Mouse (Mus musculus) kidney, adult 9 months (tissue): ENCODE measurements around the gene Ttc39b.

Experiments used
- DNase-seq: peaks from one replicate; pipeline ENCODE4 v3.0.0; 2022

The Ttc39b gene

DNA sequence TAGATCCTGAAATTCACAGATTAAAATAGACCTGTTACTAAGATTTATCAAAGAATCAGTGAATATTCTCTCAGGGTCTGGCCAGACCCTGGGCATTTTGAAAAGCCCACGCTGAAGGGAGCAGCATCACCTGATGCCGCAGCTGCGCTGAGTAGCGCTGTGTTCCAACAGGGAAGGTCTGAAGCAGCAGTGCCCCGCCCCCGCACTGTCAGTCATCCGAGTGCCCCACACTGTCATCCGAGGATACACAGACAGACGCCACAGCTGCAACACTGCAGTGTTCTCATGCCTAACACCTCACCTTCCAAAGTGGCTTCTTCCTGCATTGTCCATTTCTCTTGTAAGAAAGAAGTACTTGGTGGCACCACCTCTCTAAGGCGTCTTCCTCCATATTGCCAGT is 96.0 kb downstream of the Ttc39b start:
- DNase-seq: no peak

DNA sequence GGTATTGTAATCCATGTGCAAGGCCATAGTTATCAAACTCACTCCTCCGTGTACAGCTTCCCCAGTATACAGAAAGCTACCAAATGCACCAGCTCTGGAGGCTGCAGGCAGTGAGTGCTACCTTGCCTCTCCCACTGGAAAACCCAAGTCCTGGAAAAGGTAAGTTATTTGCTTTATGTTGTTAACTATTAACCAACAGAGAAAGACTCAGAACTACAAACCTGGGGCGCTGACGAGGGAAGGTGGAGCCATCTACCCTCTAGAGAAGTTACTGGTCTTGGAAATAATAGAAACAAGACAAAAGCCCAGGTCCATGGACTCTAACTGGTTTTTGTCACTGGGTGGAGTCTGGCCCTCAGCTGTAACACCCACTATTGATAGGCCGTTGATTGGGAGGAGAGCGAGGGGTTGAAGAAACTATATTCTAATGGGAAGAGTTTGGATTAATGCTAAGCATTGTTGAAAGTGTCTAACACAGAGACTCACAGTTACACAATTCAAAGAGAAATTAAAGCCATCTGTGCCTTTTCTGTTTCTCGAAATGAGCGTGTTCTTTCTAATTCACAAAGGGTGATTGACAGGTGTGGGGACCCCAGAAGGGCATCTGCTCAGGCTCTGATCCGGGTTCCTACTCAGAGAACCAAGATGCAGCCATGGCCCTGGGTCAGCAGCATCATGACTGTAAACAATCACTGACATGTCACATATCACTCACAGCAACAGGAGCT is 98.3 kb downstream of the Ttc39b start:
- peak; percentile 38 for DNase-seq

DNA sequence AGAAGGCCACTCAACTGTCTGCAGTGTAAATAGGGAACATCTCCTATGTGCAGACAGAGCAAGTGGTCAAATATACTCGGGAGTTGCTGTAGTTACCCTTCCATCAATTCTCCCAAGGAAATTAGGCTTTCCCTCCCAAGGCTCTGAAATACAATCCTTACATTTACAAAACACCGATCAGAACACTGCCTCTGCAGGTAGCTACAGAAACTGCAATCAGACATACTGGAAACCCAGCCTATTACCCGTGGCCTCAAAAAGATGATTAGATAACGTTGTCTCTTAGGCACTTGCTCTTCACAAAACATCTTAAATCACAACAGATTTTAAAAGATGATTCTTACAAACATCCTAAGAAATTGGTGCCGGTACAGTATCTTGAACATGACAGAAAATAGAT is 99.8 kb downstream of the Ttc39b start:
- peak; percentile 16 for DNase-seq

DNA sequence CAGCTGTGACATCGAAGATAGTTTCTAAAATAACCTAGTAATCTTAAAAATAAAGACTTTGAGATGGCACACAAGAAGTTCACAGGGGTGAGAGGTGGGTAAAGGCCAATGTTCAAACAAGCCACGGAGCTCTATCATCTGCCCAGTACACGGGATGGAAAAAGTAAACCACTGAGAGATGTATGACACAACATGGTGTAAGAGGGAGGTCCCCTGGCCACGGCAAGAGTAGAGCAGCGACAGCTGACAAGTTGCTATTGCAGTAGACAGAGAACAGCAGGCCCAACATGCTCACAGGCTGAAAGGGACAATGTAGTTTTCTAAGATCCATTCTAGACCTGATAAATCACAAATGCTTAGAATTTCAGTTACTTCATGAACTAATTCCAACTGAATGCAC is 100.9 kb downstream of the Ttc39b start:
- no peak for DNase-seq

DNA sequence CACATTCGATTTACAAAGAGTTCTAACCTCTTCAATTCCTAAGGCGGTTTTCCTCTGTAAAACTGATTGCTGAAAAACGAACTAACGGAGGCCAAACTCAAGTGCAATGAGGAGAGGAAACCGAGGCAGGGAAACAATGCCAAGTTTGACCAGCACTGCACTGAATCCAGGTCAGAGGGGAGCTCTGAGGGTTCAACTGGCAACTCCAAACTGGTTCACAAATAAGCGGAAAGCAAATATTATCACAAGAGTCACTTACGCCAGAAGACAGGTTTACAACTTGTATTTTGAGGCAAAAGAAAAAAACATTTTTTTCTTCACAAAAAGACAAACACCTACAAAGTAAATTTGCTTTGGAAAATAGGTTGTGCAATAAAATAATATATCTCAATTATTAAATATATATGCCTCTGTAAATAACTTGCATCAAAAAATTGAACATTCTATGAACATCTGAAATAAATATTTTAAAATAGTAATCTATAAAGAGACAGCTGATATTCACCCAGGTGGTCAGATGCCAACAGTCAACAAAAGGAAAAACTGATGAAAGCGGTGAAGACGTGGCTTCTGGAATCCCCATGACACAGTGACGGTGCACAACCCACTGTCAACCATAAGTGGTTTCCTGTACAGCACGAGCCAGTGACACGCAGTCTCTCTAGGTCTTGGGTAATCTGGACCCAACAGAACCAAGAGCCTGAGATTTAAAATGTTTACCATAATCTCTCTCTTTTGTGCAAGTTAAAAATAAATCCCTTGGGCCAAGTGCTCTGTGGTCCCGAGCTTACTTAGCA is 103.1 kb downstream of the Ttc39b start:
- DNase-seq: no peak

DNA sequence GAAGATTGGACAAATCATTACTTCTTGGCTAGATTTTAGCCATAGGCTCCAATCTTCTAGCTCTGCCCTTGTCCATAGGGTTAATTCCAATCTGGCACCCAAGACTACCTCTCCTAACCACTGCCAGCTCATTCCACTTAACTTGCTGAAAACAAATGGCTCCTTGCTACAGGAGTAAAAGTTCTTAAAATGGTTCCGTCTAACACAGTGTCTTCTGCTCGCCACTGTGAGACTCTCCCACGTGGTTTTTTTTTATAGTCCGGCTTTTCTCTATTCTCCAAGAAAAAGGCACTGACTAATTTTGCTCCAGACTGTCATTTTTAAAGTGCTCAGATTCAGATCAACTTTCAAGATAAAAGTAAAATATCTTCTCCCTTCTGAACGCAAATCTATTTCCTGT is 104.8 kb downstream of the Ttc39b start:
- DNase-seq: no peak

DNA sequence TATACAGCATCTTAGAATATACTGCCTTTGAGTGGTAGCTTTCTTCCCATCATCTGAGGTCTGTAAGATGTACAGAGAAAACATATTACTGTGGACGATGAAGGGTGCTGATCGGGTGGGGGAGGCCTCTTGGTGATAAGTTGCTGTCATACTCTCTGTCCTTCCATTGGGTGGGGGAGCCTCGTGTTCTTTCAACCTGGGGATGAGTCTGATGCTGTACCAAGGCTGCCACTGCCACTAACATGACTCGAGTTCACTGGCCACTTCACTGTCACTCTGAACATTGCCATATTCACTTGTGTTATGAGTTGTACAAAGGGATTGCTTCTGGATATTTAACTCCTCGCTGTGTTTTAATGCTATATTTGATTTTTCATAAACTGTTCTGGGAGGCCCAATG is 106.9 kb downstream of the Ttc39b start:
- no peak for DNase-seq

DNA sequence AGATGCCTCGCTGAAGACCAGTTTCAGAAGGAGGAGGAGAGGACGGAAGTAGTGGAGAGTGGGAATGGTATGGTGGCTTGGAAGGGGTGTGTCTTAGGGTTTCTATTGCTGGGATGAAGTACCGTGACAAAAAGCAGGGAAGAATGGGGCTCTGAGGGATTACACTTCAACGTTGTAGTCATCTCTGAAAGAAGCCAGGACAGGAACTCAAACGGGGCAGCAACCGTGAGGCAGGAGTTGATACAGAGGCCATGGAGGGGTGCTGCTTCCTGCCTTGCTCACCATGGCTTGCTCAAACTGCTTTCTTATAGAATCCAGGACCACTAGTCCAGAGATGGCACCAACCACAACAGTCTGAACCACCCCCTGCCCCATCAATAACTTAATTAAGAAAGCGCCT is 107.7 kb downstream of the Ttc39b start:
- no peak for DNase-seq

DNA sequence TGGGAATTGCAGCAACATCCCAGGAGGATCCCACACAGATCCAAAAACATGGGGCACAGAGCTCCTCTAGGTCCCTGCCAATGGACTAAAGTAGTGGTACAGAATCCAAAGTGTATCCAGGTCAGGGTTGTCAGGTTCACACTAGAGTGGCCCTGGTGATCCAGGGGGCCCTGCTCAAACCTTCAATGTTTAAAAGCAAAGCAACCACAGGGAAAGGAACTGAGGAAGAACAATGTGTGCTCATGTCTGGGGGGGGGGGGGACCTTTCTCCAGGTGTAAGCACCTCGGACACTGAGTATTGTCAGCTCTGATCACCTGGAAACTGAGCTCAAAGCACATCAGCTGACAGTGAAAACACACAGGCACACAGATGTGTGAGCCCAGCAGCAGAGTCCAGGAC is 108.3 kb downstream of the Ttc39b start:
- no peak for DNase-seq

DNA sequence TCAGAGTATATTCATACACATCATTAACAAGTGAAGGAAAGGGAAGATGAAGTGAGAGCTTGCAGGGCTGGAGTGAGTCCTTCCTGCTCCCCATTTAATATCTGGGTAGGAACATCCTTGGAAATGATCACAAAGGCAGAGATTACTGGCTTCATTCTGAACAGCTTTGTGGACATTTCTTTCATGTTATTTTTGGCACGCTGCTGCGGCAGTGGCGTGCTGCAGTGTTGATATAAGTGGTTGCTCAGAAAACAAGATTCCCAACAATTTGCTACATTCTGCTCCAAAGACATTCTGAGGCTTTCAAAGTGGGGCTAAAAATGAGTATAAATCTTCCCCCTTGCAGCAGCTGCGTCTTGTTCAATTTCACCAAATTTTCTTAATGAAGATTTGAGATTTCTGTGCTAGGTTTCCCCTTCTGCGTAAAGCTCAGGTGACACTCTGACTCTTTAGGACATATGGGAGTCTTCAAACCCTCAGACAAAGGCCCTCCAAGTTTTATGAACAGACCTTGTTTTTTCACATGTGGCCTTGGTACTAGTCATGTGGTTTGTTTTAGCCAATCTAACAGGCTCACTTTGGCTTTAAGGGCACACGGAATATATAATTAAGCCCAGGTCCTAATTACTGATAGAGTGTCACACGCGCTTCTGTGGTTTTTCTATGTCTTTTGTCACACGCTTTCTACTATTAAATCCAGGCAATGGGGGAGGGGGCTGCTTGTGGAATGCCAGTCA is 109.1 kb downstream of the Ttc39b start:
- DNase-seq: peak; percentile 29

DNA sequence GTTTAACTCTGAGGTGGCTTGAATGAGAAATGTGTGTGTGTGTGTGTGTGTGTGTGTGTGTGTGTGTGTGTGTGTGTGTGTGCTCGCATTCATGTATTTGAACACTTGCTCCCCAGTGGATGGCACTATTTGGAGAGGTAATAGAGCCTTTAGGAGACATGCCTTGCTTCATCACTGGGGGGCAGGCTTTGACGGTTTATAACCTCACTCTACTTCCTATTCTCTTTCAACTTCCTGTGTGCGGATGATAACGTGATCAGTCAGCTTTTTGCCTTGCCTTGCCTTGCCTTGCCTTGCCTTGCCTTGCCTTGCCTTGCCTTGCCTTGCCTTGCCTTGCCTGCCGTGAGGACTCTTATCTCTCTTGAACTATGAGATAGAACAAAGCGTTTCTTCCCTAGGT is 110.3 kb downstream of the Ttc39b start:
- DNase-seq: no peak

DNA sequence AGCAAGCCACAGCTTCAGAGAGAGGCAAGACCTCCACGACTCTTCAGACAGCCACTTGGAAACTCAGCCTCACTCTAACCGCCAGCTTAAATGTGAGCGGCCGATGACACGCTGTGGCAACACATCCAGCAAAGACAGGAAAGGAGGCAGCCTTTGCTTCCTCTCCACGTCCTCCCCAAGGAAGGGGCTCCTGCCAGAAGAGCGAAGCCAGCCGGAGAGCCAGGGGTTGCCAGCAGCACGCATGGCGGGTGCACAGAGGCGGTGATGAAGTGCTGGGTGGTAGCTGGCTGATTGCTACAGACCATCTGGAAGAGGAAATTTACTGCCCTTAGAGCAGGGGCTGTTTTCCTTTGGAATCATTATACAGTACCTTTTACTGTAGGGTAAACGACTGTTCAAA is 112.3 kb downstream of the Ttc39b start:
- DNase-seq: no peak

DNA sequence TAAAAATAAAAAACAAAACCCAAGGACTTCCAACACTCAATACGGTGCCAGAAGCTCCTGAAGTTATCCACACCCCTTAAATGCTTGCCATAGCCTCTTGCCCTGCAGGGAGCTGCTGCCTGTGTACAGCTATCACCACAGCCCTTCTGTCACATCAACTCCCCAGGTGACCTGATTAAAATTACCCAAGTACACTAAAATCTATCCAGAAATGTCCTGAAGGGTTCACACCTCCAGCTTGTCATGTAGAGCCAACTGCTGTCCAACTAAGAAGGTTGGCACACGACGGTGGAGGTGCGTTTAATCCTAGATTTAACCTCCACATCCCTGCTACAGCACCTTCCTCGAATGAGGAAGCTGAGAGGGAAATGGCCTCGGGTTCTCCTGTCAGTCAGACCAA is 113.6 kb downstream of the Ttc39b start:
- no peak for DNase-seq

DNA sequence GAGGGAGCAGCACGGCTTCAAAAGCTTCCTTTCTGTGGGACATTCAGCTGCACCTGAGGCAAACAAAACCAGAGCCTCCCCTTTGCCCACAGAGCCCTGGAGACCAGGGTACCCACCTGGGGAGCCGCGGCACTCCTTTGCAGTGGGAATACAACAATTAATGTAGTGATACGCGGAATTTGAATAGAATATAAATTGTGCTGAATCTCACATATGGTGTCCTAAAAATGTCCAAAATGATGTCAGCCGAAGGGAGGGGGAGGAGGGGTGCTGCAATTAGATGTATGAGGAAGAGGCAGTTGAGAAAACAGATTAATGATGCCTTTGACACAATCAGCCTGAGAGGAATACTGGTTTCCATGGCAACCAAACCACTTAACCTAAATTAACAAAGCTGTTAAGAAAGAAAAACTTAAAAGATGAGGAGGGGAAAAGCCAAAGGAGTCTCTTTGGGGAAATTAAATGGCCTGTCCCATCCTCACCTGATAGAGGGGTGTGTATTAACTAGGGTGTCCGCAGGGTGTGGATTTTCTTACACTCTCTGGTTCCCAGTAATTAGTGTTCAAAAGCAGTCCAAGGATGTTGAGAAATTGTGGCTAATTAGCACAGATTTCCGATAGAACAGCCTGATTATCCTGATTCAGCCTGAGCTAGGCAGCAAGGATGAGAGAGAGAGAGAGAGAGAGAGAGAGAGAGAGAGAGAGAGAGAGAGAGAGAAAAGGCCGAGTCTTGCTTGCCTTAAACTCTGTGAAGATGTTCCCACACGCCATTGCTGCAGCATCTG is 117.1 kb downstream of the Ttc39b start:
- no peak for DNase-seq

DNA sequence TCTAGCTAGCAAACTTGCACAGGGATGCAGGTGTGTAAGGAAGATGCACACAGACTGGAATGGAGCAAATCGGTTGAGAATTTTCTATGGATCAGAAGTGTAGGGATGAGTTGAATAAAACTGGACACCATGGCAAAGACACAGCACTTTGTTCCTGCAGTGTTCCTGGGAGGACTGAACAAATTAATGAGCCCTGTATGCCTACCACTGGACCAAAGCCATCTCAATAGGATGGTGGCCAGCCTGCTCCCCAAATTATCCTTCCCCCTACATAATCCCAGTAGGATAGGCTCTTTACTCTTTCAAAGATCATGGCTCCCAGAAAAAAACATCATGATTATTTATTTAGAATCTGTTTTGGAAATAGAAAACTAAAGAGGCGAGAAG is 117.6 kb downstream of the Ttc39b start:
- no peak for DNase-seq

DNA sequence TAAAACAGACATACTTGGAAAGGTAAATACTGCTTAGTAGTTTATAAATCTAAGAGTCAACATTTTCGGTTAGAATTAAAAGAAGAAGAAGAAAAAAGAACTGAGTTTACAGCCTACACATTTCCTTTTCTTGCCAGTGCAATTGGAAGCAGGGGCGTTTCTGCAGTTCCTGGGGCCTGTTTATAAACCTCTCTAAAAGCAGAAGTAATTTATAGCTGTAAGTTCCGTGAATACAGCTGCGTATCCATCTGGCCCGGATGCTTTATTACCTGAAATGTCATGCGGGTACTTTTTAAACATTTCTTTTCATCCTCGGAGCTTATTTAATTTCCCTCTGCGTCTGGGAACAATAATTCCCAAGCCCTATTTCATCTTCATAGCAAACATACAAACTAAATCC is 124.7 kb downstream of the Ttc39b start:
- DNase-seq: no peak

DNA sequence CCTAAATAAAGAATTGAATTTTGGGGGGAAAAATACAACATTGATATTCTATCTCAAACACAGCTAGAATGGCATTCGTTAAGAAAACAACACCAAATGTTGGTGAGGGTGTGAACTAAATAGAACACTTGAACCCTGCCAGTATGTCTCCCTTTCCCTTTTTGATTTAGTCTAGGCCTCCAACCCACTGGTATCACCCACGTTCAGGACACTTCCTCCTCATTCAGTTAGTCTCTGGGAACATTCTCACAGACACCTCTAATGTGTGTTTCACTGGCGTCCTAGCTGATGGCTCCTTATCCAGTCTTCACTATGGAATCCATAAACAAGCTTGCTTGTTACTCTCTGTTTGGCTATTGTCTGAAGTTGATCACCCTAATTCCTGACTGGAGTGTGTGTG is 125.9 kb downstream of the Ttc39b start:
- no peak for DNase-seq

DNA sequence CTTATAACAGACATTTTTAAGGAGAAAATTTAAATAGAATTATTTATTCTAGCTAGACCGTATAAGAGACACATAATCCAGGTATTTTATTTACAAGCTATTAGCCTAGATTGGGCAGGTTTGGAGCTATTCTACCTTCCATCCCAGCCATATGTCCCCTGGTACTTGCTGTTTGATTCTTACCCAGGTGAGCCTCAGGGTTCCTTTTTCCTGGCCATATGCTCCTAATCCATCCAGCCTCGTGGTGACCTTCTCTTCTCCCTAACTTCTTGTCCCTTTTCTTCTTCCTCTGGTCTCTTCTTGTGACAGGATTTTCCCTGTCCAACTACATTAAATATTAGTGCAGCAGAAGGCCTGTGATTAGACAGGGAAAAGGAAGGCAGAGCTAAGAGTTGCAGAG is 134.3 kb downstream of the Ttc39b start:
- DNase-seq: no peak

DNA sequence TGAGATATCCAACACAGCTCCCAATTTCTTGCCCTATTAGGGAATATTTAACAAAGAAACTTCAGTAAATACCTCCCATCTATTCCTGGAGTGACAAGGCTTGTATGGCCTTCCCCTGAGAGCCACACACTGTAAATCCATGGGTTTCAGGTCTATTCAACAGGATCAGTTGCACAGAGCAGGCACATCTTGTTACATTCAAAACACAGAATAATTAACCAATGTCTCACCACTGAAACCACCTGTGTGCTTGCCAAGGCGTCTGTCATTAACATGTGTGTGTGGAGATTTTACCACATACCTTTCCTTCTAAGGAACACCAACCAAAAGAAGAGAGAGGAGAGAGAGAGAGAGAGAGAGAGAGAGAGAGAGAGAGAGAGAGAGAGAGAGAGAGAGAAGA is 136.7 kb downstream of the Ttc39b start:
- no peak for DNase-seq

DNA sequence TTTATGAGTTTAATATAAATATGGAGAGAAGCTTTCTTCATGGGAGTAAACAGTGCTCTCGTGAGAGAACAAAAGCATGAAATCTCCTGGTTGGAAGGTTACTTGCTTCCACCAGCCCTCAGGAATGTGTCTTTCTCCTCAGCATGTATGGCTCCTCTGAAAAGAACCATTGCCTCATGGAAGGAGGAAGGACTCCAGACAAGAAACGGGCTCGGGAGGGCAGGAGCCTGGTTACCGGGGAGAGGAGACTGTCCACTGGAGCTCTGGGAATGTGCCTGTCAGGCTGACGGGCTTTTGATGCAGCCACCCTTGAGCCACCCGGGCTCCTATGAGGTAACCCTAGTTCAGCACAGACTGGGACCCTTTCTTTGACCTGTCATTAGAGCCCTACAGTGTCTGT is 137.6 kb downstream of the Ttc39b start:
- no peak for DNase-seq

DNA sequence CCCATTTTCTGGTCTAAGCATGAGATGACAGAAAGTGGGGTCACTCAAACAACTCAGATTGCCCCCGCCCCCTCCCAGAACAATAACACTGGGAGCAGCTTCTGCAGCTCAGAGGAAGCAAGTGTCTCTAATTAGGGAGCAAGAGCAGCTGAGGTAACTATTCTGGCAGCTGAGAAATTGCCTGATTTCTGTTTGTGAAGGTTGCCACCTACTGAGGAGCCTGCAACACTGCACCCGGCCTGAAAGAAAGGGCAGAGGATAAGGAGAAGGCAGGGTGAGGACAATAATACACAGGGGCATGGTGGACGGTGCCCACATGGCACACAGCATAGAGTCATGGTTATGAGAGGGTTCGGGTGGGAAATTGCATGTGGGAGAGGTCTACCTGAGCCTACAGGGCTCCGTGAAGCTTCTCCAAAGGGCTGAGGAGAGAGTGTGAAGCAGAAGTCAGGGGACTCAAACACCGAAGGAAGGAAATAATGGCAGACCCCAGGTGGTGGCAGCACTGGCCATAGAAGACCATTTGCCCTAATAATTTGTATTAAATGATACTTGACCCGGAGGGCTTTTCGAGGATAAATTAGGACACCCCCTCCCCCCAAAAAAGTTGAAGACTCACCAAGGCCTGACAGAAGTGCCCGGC is 140.6 kb downstream of the Ttc39b start:
- peak; percentile 54 for DNase-seq

DNA sequence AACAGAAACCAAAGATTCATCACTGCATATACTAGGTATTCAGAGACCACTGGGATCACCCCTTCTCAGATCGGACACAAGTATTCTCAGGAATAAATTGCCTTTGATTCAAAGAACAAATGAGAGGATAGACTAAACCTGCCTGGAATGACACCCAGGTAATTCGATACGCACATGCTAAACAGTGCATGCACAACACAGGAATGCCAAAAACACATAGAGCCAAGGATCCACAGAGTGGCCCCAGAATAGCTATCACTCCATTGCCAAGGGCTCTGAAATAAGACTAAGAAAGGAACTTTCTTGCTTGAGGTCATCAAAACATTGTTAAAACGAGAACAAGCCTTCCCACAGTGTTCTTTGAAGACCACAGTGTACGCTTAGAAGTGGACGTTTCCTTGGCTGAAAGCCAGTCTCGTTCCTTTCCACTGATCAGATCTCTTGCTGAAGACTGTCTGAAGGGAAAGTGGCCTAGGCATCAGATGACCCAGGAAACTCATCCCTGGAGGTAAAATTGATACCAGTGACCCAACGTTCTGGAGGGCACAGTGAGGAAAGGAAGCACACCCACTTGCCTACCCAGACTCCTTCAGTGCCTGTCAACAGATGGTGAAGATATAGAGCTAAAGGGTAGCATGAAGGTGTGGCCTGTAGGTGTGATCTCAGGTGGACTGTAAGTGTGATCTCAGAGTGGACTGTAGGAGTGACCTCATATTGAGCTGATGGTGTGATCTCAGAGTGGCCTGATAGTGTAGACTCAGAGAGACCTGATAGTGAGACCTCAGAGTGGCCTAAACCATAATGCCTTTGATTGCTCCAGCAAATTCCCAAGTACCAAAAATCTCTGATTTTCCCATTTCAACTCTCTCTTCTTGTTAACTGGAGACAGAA is 141.6 kb downstream of the Ttc39b start:
- no peak for DNase-seq
